Mouse (Mus musculus): ENCODE results near the gene Gm17361. TPM values are rescaled to one million over a fixed set of nuclear protein-coding genes. Genes with fewer than 3 reads are reported as not detected.
"Not testable (repeated sequence)": the region's sequence is repeated elsewhere in the genome, so short reads cannot be mapped to it uniquely, and the experiment has no call there.

The Gm17361 gene
- total RNA-seq (2021) = not detected
- long read RNA-seq, experiment 1 = 0 reads
- long read RNA-seq, experiment 2 = 0 reads

GRCm38 (mm10) chrX:125003863-125004262 lies at the start of gene Gm17361:
Gm17361 (plus strand) TSS chrX:125004163.
- DNase-seq (ENCODE audit: low spot score) = not testable (repeated sequence)

Data from gastrocnemius, adult 18-20 months (tissue).